Mouse (Mus musculus) left cerebral cortex, postnatal 4 days (tissue): ENCODE measurements around the gene Nxph4. TPM values are rescaled to one million over a fixed set of nuclear protein-coding genes. Genes with fewer than 3 reads are reported as not detected.

ENCODE experiments used
- DNase-seq: peaks from one replicate; pipeline ENCODE4 v3.0.0-alpha.2; 2022
- intact Hi-C: fragments of 180-260 bp; cut with DNase I; formaldehyde crosslinking; loops from one replicate; pipeline ENCODE4 v1.15.1; 2025
- total RNA-seq, 2 experiments: library from RNA; stranded (reverse); gene quantifications; 2 replicates each; pipeline ENCODE4 v1.2.3; 2021

Gene Nxph4
- 10 to 100 TPM; 12.9 to 14.4 TPM for total RNA-seq

DNA sequence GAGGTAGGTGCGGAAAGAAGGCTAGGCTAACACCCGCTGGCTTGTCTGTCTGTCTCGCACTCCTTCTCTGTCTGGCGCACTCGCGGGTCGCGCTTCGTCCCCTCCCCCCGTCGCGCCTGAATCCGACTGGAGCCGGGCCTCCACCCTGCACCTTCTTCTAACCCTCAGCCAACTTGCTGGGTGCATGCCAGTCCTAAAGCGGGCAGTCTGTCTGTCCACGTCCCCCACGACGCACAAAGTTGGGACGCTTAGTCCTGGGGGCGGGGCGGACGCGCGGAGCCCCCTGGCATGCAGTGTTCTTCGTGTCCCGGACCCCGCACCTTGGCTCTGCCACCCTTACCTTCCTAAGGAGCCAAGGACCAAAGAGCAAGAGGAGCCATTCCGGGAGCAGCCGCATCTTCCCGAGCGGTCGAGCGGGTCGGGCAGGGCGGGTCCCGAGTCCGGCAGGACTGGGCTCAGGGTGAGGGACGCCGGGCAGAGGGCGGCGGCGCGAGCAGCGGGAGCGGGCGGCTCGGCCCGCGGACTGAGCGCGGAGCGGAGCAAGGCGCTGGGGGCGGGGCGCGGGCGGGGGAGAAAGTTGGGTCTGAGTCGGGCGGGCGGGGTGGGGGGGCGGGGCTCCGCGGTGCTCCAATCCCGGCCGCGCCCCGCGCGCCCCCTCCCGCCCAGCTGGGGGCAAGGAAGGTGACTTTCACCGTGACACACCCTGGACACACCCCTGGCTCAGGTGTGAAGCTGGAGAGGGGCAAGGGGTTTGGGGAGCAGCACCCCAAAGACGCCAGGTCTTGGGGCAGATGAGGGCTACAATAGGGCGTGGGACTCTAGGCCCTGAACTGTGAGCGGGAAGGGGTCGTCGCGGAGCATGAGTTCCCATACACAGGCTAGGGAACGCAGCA is at the start of gene Nxph4:
TSS of gene Nxph4 (minus strand) at position 524 of the 893 bp plus-strand sequence.
- intact Hi-C loops = loop anchor here (10.0 kb wide), 1 partner anchor 199 kb away; no protein-coding TSS in a partner anchor

DNA sequence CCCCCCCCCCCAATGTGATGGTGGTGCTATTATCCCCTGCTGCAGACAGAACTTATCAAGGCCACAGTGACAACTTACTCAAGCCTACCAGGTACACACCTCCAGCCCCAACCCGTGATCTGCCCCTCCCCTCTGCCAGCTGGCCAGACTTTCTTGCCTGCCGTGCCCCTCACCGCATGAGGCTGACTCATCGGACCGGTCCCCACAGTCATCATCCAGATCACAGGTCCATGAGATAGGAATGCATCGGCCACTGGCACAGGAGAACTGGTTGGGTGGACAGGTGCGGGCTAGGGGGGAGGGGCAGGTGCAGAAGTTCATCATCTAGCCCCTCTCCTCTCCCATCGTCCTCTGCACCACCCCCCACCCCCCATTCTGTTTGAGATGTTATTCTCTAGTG is 49.3 kb upstream of the Nxph4 start:
- intact Hi-C loops = no loop called here

More for the DNA sequence above, at the start of gene Nxph4:
- peak; percentile 63 for DNase-seq

DNA sequence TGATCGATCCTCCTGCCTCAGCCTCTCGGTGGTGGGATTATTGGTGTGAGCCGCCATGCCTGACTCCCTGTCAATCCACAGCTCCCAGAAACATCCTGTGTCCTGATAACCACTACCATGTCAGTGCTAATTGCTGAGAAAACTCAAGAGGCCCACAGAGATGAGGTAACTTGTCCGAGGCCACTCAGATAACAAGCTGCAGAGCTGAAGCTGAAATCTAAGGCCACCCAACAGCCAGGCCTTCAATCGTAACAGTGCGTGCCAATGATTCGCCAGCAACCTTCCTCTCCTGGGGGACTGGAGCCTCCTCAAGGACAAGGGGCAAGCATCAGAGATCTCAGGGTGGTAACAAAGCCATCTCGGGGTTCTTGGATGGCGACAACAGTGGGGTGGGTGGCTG is 46.9 kb upstream of the Nxph4 start:
- intact Hi-C loops = no loop called here
- no peak for DNase-seq

More for the DNA sequence above, 49.3 kb upstream of the Nxph4 start:
- no peak for DNase-seq

DNA sequence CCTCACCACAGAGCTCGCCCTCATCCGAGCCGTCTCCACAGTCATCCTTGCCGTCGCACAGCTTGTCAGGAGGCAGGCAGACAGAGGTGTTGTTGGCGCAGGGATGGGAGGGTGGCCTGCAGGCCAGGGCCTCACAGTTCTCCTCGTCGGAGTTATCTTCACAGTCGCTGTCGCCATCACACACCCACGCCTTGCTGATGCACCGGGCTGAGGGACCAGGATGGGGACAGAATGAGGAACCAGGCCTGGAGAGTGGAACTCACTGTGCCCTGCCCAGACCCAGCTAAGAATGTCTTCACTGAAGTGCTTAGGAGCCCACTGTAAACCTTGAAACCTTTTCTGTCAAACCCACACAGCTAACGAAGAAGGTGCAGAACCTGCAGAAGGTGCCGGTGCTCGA is 43.6 kb upstream of the Nxph4 start:
- intact Hi-C loops = no loop called here
- DNase-seq = no peak

DNA sequence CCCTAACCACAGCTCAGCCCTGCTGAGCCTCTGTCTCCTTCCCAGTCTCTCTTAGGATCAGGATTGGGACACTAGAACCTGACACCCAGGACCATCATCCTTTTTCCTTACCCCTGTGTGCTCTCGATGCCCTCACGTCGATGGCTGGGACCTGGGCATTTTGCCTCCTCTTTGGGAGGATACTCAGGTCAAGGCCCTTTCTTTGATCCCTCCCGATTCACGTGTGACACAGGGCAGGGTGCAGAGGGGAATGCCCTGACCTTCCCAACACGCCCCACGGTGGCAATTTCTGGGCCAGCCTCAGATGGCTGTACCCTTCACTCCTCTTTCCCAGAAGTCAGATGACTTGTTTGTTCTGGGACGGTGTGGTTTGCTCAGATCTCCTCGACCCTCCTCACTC is 42.8 kb upstream of the Nxph4 start:
- no peak for DNase-seq
- intact Hi-C loops = no loop called here

DNA sequence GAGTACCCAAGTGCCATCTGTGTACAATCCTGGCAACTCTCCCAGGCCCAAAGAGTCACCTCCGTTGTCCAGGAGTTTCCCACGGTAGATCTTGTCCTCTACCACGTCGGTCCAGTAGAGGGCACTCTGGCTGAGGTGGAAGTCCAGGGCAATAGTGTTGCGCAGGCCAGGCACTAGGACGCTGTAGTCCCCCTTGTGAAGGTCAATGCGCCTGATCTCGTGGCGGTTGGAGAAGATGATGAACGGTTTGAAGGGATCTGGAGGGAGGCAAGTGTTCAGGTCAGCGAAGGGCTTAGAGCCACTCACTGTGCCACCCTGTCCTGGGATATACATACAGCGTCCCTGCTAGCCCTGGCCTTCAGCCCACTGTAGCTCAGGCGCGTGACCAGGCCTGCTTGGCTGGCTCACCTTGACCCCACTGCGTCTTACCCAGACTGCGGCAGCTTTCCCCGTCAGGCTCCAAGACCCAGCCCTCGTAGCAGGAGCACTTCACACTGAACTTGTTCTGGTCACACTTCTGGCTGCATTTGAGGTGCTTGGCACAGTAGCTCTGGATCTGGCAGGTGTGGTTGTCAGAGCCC is 42.1 kb upstream of the Nxph4 start:
- intact Hi-C loops = no loop called here
- peak; percentile 64 for DNase-seq

DNA sequence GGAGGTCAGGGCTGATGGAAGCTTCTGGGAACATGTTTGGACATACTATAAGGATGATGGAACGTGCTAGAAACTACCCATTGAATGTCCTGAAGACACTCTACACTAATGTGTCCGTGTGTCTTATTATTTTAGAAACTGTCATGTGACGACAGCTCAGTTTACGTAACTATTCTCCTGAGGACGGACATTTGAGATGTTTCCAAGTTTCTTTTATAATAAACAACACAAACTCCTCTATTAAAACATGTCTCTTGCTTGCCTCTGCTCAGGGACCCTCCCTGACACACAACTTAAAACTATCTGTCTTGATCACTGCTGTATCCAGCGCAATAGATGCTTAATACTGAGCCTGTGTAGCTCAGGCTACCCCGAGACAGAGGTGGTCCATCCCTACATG is 41.4 kb upstream of the Nxph4 start:
- intact Hi-C loops = no loop called here

DNA sequence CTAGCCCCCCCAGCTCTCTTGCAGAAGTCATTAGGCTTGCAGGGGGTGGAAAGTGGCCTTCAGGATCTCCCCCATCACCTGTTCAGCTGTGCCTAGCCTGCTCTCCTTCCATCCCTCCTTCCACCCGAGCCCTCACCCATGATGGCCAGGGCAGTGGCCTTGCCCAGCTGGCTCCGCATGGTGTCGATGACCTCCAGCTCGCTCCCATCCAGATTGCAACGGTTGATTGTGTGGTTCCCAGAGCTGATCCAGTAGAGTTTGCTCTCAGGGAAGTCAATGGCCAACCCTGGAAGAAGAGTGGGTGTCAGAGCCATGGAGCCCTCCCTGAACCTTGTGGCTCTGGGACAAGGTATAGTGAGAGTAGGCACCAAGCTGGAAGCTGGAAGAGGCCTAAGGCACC is 37.9 kb upstream of the Nxph4 start:
- no peak for DNase-seq
- intact Hi-C loops = no loop called here

More for the DNA sequence above, 41.4 kb upstream of the Nxph4 start:
- no peak for DNase-seq

DNA sequence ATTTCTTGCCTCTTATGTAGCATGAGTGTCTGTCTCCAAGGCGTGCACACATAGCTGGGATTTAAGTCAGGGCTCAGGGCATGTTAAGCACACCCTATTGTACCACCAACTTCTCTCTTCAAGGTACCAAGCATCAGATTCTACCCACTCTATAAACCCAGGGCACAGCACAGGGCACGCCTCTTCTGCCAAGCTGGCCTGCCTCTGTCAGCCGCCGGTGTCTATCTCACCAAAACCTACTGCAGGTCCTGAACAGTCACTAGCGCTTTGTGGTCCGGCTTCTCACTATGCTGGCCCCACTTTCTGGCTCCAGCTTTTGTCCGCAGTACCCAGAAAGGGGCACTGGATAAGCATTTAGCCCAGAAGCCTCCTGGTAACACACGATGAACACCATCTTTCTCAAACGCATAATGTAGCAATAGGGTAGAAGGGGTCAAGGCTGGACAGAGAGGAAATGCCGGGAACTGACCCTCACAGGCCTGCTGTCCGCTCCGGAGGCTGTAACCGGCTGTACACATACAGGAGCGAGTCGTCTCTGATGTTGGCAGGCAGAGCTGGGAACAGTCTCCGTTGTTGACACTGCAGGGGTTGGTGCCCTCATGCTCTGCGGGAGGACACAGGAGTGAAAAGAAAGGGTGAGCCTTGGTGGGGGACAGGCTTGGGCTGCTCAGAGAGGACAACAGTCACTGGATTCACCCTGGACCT is 36.7 kb upstream of the Nxph4 start:
- DNase-seq = no peak
- intact Hi-C loops = no loop called here

DNA sequence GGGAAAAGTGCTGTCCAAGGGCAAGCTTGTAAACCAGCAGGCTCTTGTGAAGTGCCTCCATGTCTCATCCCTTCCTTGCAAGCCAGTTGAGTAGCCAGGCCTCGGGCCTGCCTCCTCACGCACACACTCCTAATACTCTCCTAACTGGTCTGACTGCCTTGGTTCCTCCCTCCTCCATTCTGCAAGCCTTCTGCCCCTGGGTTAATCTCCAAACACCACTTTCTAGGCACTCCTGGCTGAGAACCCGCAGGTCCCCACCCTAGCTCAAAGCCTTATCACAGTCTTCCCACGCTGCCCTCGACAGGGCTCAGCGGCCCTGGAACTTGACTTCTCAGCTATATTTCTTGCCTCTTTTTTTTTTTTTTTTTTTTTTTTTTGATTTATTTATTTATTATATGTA is 36.0 kb upstream of the Nxph4 start:
- no peak for DNase-seq
- intact Hi-C loops = no loop called here

DNA sequence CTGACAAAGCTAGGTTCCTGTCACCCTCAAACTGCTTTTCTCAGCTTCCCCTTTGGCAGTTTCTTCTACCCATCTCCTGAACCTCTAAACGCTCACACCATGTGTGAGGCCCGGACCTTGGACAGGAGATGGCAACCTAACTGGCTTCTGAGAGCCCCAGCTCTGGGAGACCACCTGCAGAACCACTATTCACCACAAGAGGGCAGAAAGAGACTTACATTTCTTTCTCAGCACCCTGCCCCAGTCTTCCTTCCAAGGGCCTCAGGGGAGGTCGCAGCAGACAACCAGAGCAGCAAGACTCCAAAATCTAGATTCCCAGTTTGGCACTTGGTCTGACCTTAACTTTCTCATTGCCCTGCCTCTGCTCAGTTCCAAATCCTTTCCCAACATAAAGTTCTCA is 35.1 kb upstream of the Nxph4 start:
- intact Hi-C loops = no loop called here
- DNase-seq = peak; percentile 85

DNA sequence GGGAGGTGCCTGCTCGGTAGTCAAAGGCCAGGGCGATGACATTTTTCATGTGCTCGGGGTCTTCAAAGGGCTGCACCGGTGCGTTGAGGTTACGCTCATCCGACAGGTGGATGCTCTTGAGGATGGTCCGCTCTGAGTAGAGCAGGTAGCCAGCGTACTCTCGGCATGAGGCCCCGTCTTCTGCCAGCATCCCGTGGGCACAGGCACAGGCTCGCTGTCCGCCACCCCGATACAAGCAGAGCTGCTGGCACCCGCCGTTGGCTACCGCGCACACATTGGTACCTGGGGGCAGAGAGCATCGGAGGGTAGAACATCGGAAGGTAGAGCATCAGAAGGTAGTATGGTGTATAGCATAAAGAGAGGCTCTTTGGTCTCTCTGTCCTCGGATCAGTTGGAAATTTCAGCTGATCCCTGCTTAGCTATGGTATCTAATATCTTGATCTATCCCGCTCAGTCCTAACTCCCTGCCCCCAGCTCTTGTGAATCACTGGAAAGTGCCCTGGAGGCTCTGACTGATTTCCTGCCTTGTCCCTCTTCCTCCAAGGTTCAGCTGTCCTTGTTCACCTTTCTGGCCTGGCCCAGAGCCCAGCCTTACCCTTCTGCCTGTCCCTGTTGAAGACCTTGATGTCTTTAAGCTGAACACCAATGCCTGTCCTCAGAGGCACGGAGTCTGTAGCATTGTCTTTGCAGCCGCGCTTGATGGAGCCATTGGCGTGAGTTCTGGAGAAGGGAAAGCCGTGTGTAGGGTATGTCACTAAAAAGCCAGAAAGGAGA is 32.4 kb upstream of the Nxph4 start:
- intact Hi-C loops = no loop called here
- DNase-seq = no peak

DNA sequence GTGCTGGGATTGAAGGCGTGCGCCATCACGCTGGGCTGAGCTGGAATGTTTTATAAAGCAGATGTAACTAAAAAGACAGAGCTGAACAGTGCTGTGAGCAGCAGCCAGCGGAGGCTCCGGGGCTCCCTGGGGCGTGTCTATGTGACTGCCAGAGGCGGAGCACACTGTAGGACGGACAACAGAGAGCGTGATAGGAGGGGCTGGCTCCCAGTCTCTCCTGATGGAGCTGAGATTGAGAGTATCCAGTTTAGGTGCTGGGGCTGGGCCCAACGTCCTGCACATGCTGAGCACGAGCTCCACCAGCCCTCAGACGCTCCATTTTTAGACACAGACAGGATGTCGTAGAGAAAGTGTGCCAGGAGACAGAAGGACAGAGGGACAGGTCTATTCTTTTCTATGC is 29.9 kb upstream of the Nxph4 start:
- intact Hi-C loops = no loop called here
- no peak for DNase-seq

DNA sequence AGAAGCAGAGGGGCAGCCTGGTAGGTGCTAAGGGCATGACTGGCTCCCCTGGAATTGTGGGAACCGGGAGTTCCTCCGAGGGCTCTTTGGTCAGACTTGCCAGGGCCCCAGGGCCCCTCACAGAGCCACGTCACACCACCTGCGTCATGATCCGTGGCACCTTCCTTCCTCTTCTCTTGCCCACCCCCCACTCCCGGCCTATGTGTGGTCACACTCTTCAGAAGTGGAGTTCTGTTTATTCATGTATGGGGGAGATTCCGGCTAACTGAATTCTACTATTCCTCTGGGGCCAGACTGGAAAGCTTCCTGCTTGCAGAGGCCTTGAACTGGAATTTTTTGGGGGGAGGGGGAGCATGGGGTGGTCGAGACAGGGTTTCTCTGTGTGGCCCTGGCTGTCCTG is 29.5 kb upstream of the Nxph4 start:
- DNase-seq = no peak

DNA sequence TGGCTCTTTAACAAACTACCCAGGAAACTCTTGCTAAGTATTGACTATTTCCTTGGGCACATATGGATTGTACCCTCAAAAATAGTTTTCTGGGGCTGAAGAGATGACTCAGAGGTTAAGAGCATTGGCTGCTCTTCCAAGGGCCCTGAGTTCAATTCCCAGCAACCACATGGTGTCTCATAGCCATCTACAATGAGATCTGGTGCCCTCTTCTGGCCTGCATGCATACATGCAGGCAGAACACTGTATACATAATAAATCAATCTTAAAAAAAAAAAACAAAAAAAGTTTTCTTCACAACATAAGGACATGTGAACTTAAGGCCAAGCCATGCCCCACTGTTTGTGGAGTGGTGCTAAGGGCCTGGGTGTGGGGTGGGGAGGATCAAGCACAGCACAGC is 26.8 kb upstream of the Nxph4 start:
- intact Hi-C loops = no loop called here
- no peak for DNase-seq

More for the DNA sequence above, 29.5 kb upstream of the Nxph4 start:
- intact Hi-C loops = no loop called here

DNA sequence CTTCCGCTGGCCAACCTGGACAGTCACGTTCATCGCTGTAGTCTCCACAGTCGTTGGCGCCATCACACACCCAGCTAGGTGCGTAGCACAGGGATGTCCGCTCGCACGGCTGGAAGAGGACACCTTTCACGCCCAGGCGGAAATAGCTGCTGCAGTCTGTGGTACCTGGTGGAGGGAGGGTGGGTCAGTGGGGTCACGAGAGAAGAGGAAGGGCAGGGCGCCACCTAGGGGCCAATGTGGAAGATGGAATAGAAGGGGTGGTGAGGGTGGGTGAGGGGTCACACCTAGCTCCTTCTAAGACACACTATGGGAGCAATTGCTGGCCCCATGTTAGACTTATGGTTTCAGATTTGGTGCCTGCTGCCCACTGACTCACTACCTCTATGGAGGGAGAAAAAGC is 23.0 kb upstream of the Nxph4 start:
- intact Hi-C loops = no loop called here
- DNase-seq = no peak

DNA sequence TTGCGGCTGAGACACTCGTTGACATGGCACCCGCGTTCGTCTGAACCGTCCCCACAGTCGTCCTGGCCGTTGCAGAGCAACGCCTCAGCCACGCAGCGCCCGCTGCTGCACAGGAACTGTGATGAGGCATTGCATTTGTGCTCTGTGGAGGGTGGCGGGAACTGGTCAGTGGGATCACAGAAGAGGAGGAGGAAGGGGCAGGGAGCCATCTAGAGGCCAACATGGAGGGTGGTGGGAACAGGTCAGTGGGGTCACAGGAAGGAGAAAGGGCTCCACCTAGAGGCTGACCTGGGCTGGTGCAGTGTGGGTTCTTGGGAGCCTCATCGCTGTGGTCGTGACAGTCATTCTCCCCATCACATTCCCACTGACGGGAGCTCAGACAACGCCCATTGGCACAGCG is 21.3 kb upstream of the Nxph4 start:
- peak; percentile 69 for DNase-seq
- intact Hi-C loops = no loop called here

DNA sequence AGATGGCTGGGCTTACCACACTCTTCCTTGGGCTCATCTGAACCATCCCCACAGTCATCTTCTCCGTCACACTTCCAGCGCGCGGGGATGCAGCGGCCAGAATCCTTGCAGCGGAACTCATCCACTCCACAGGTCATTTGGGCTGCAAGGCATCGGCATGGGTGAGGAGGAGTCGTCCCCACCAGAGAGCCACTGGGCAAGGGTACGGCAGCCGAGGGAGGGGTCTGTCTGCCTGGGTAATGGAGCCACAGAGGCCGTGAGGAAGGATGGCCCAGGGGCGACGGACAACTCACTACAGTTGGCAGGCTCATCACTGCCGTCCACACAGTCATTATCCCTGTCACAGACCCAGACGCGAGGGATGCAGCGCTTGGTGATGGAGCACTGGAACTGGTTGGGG is 15.5 kb upstream of the Nxph4 start:
- intact Hi-C loops = no loop called here
- no peak for DNase-seq

DNA sequence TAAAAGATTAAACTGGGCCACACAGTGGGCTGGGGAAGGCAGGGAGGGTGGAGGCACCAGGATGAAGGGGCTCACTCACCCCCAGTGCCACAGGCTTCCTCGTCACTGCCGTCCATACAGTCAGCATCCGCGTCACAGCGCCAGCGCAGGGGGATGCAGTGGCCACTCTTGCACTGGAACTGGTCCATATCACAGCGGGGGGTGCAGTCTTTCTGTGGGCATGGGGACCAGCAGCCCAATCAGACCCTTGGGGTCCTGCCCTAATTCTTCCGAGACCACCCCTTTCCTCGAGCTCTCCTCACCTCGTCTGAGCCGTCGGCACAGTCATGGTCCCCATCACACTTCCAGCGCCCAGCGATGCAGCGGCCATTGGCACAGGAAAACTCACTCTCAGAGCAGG is 13.9 kb upstream of the Nxph4 start:
- DNase-seq = no peak
- intact Hi-C loops = no loop called here

DNA sequence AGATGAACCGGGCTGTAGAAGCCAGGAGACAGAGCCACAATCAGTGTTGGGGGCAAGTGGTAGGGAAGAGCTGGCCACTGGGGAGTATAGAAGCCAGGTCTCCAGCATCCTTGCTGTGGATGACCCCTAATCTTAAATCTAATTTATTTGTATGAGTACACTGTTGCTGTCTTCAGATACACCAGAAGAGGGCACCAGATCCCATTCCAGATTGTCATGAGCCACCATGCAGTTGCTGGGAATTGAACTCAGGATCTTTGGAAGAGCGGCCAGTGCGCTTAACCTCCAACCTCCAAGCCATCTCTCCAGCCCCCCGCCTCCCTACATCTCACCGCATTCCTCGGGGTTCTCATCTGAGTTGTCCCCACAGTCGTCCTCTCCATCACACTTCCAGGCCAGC is 12.1 kb upstream of the Nxph4 start:
- intact Hi-C loops = no loop called here
- no peak for DNase-seq

DNA sequence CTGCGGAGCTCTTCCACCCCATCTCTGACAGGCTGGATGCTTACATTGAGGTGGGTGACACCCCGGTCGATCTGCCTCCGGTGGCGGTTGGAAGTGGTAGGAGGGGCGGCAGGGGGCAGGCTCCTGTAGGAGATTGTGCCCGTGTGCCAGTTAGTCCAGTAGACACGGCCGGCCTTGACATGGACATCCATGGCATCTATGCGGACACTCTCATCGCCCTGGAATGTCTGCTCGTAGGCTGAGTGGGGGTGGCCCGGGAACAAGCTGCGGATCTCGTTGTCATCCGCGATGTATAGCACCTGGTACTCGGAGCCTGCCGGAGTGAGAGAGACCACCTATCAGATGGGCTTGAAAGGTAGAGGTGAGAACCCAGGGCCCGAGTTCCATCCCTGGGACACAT is 10.0 kb upstream of the Nxph4 start:
- no peak for DNase-seq

More for the DNA sequence above, 10.0 kb upstream of the Nxph4 start:
- intact Hi-C loops = no loop called here
